Mouse (Mus musculus) kidney, embryonic 16.5 days (tissue): ENCODE measurements around the gene Osbp2. TPM values are rescaled to one million over a fixed set of nuclear protein-coding genes. Genes with fewer than 3 reads are reported as not detected.

Experiments
- ATAC-seq: fragments of 200-750 bp; cut with Nextera tagmentation; 2 replicates; pipeline ENCODE4 v1.8.0; 2017; ENCODE audit warnings: moderate TSS enrichment; ENCODE audit not compliant: low FRiP score, low TSS enrichment
- H3K27ac ChIP-seq: fragments of 300-500 bp; sonication (generic); 2 replicates; pipeline ENCODE4 v1.5.1; 2014; ENCODE audit warnings: low read length
- H3K27me3 ChIP-seq: fragments of 300-500 bp; sonication (generic); 2 replicates; pipeline ENCODE4 v1.6.1; 2014; ENCODE audit warnings: low read length, control low read depth, mixed read lengths; ENCODE audit not compliant: insufficient read depth
- H3K36me3 ChIP-seq: fragments of 300-500 bp; sonication (generic); 2 replicates; pipeline ENCODE4 v1.6.1; 2014; ENCODE audit warnings: low read length, control low read depth, mixed read lengths; ENCODE audit not compliant: insufficient read depth
- H3K4me1 ChIP-seq: fragments of 300-500 bp; sonication (generic); 2 replicates; pipeline ENCODE4 v1.6.1; 2014; ENCODE audit warnings: low read length, control low read depth, mixed read lengths; ENCODE audit not compliant: insufficient read depth
- H3K4me2 ChIP-seq: fragments of 300-500 bp; sonication (generic); replicated peaks from 2 replicates; pipeline ENCODE4 v1.6.1; 2014; ENCODE audit warnings: low read depth, low read length
- H3K4me3 ChIP-seq: fragments of 300-500 bp; sonication (generic); 2 replicates; pipeline ENCODE4 v1.5.1; 2014; ENCODE audit warnings: mild to moderate bottlenecking, low read length
- H3K9ac ChIP-seq: fragments of 300-500 bp; sonication (generic); replicated peaks from 2 replicates; pipeline ENCODE4 v1.6.1; 2014; ENCODE audit warnings: low read length
- H3K9me3 ChIP-seq: fragments of 300-500 bp; sonication (generic); 2 replicates; pipeline ENCODE4 v1.6.1; 2016; ENCODE audit warnings: low read length, control low read depth
- WGBS: fragments of 180-500 bp; shearing (Covaris S2); extraction: QIAGEN DNeasy Blood & Tissue Kit; methylation state at CpG from one replicate; pipeline ENCODE4 v1.1.7; 2014; 5-methylcytosine and 5-hydroxymethylcytosine counted together
- polyA plus RNA-seq: library from polyadenylated mRNA; unstranded; fragments of >200 nt; fragmentation: Nextera tagmentation; extraction: Ambion mirVana; gene quantifications from 2 replicates; pipeline ENCODE4 v1.2.1, GENCODE M21; 2015

Osbp2 gene
- polyA plus RNA-seq, 1 experiment from 2014 or later, result 1.1 TPM

GRCm38 (mm10) chr11:3771348-3771747 lies 92.4 kb downstream of the Osbp2 start:
- ATAC-seq, result no peak
- WGBS, result 54% methylated on average over 6 of the region's 6 CpGs
- peaks cover 3% of the 10 kb centered on the region for H3K4me1 ChIP-seq
- no peak overlapping the region for H3K9ac ChIP-seq
- 0 out of 2 replicates have a peak, but pooled peaks cover 4% of the 10 kb centered on the region for H3K9me3 ChIP-seq
- H3K4me3 ChIP-seq, result no peak overlapping the region
- peaks cover 37% of the 10 kb centered on the region for H3K27me3 ChIP-seq
- no peak overlapping the region for H3K27ac ChIP-seq
- H3K36me3 ChIP-seq, result no peaks in the 10 kb centered on the region
- H3K4me2 ChIP-seq, result no peak overlapping the region

DNA sequence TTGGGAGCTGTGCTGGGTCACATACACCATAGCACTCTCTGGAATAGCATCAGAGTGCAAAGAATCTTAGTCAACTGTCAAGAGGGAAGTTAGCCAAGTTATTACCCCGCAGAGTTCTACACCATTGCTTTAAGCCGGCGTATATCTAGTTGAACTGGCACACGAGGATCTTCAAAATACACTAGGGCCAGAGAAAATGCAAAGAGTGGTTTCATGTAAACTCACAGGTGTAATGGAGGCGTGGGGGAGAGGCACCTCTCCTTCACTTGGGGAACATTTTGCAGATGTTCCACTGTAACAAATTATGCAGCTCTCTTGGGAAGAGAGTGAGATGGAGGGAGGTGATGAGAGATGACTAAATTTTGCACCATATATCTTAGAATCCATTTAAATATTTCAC lies 95.9 kb downstream of the Osbp2 start:
- Histone ChIP-seq H3K27ac (no peak overlapping the region), H3K4me2 (no peak overlapping the region), H3K36me3 (no peaks in the 10 kb centered on the region), H3K27me3 (peaks cover 12% of the 10 kb centered on the region), H3K4me1 (no peaks in the 10 kb centered on the region), H3K9me3 (0 out of 2 replicates have a peak, but pooled peaks cover 4% of the 10 kb centered on the region), H3K4me3 (no peak overlapping the region), H3K9ac (no peak overlapping the region)
- ATAC-seq, result no peak
- 79% methylated on average over 5 of the region's 5 CpGs for WGBS

GRCm38 (mm10) chr11:3766964-3767363 lies 96.7 kb downstream of the Osbp2 start:
- 87% methylated on average over 8 of the region's 8 CpGs for WGBS

DNA sequence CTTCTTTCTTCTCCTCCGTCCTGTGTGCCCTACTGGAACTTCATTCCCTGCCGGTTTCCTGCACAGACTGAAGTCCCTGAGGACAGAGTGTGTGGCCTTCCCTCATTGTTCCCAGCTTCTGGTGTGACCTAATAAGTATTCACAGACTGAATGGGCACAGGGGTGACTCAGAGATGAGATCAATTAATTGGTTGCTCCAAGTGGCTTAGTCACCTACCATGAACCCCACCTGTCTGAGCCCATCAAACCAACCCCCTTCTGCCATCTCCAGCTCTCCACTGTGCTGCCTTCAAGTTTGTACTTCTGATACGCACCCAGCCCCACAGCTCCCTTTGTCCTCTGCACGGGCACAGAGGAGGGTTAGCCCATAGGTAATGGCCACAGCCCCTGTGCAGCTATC lies 99.4 kb downstream of the Osbp2 start:
- Histone ChIP-seq H3K4me3 (no peak overlapping the region), H3K4me2 (no peak overlapping the region), H3K9ac (no peak overlapping the region), H3K4me1 (peaks cover 12% of the 10 kb centered on the region), H3K9me3 (0 out of 2 replicates have a peak, but pooled peaks cover 4% of the 10 kb centered on the region), H3K27ac (no peak overlapping the region), H3K27me3 (peaks cover 33% of the 10 kb centered on the region), H3K36me3 (no peaks in the 10 kb centered on the region)
- ATAC-seq, result no peak
- 63% methylated on average over 4 of the region's 4 CpGs for WGBS

More at GRCm38 (mm10) chr11:3766964-3767363, 96.7 kb downstream of the Osbp2 start:
- Histone ChIP-seq H3K4me2 (no peak overlapping the region), H3K4me3 (no peak overlapping the region), H3K27ac (no peak overlapping the region), H3K9ac (no peak overlapping the region), H3K36me3 (no peaks in the 10 kb centered on the region), H3K9me3 (0 out of 2 replicates have a peak, but pooled peaks cover 4% of the 10 kb centered on the region), H3K27me3 (peaks cover 15% of the 10 kb centered on the region; the same call in 1 of the 2 replicates), H3K4me1 (peaks cover 6% of the 10 kb centered on the region)
- ATAC-seq, result no peak

DNA sequence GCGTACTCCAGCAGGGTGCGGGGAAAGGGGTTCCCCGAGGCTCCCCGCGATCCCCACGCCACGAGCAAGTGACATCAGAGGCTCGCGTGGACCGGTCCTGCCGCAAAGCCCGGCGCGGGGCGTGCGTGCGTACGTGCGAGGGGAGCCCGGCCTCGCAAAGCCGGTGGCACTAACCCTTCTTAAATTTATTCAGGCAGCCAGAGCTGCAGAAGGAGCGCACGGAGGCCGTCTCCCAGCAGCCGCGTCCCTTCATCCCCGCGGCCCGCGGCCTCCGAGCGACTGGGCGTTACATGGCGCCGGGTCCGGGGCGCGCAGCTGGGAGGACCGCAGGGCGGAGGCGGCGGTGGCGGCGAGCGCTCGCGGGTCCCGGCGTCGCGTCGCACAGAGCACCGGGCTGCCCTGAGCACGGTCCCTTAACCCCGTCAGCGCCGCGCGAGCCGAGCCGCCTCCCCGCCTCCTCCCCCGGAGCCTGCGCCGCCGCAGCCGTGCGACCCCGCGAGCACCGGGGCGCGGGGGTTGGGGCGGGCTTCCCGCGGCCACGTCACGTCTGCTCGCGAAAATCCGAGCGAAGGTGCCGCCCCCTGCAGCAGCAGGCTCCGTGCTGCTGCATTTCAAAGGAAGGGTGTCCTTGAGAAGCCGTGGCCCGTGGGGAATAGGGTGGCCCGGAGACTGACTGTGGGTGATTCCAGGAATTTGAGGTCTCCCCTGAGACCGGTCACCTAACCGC lies 101.8 kb downstream of the Osbp2 start:
- H3K27me3 ChIP-seq, result peaks cover 33% of the 10 kb centered on the region
- ATAC-seq, result peak; percentile 43
- peak overlapping the region; percentile 61 for H3K4me3 ChIP-seq
- peaks cover 12% of the 10 kb centered on the region for H3K4me1 ChIP-seq
- peak overlapping the region; percentile 62 for H3K9ac ChIP-seq
- H3K36me3 ChIP-seq, result no peaks in the 10 kb centered on the region
- WGBS, result under 1% methylated on average over 60 of the region's 90 CpGs
- peak overlapping the region; percentile 99 for H3K4me2 ChIP-seq
- H3K27ac ChIP-seq, result no peak overlapping the region
- no peaks in the 10 kb centered on the region for H3K9me3 ChIP-seq

DNA sequence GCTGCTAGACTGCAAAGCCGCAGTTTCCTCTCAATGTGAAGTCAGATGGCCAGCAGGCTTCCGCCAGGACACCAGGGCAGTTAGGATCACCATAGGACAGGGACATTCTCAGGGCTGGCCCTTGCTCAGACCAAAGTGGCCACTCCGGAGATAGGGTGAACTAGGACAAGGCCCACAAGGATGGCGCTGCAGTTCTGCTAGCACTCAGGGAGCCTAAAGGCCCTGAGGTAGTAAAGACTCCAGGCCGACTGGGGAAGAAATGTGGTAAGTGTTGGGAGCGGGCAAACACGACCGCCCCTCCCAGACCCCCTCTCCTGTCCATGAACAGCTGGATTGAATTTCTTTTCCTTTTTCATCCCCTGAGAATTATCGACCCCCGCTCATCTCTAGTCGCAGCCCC lies 102.4 kb downstream of the Osbp2 start:
- ATAC-seq, result no peak
- H3K27me3 ChIP-seq, result peaks cover 33% of the 10 kb centered on the region

DNA sequence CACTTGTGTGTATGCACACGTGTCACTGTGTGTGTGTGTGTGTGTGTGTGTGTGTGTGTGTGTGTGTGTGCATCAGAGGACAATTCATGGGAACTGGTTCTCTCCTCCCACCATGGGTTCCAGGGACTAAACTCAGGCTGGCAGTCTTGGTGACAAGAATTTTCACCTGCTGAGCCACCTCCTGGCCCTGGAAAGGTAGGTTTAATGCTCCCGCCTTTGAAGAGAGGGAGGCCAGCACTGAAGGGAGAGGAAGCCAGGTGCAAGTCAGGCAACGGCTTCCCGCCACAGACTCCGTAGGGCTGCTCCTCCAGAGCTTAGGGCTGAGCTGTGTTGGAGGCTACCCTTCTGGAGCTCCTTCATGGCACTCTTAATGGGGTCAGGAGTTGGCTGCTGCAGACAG lies 104.3 kb downstream of the Osbp2 start:
- Histone ChIP-seq H3K36me3 (no peaks in the 10 kb centered on the region), H3K9me3 (no peaks in the 10 kb centered on the region), H3K4me1 (peaks cover 12% of the 10 kb centered on the region), H3K27ac (no peak overlapping the region), H3K4me2 (no peak overlapping the region), H3K27me3 (peaks cover 33% of the 10 kb centered on the region), H3K9ac (no peak overlapping the region), H3K4me3 (no peak overlapping the region)
- WGBS, result 74% methylated on average over 5 of the region's 5 CpGs
- no peak for ATAC-seq

More for the DNA sequence above, 102.4 kb downstream of the Osbp2 start:
- no peak overlapping the region for H3K27ac ChIP-seq
- no peaks in the 10 kb centered on the region for H3K9me3 ChIP-seq
- H3K9ac ChIP-seq, result peak overlapping the region; percentile 62
- WGBS, result 11% methylated on average over 11 of the region's 11 CpGs
- peaks cover 12% of the 10 kb centered on the region for H3K4me1 ChIP-seq
- peak overlapping the region; percentile 61 for H3K4me3 ChIP-seq
- peak overlapping the region; percentile 99 for H3K4me2 ChIP-seq
- no peaks in the 10 kb centered on the region for H3K36me3 ChIP-seq

GRCm38 (mm10) chr11:3755341-3755740 lies 108.4 kb downstream of the Osbp2 start:
- 0 out of 2 replicates have a peak, but pooled peaks have one; percentile 6 for ATAC-seq
- no peak overlapping the region for H3K9ac ChIP-seq
- no peaks in the 10 kb centered on the region for H3K36me3 ChIP-seq
- no peak overlapping the region for H3K27ac ChIP-seq
- no peak overlapping the region for H3K4me2 ChIP-seq
- no peaks in the 10 kb centered on the region for H3K9me3 ChIP-seq
- peaks cover 3% of the 10 kb centered on the region; the same call in 1 of the 2 replicates for H3K27me3 ChIP-seq
- H3K4me1 ChIP-seq, result no peaks in the 10 kb centered on the region
- 38% methylated on average over 4 of the region's 4 CpGs for WGBS
- no peak overlapping the region for H3K4me3 ChIP-seq

GRCm38 (mm10) chr11:3754685-3755084 lies 109.0 kb downstream of the Osbp2 start:
- Histone ChIP-seq H3K4me1 (no peaks in the 10 kb centered on the region), H3K4me2 (no peak overlapping the region), H3K36me3 (no peaks in the 10 kb centered on the region), H3K27ac (no peak overlapping the region), H3K9me3 (no peaks in the 10 kb centered on the region), H3K4me3 (no peak overlapping the region), H3K27me3 (no peaks in the 10 kb centered on the region), H3K9ac (no peak overlapping the region)
- WGBS, result 51% methylated on average over 7 of the region's 7 CpGs
- no peak for ATAC-seq

GRCm38 (mm10) chr11:3753897-3754296 lies 109.8 kb downstream of the Osbp2 start:
- H3K4me2 ChIP-seq, result no peak overlapping the region
- no peak for ATAC-seq
- no peaks in the 10 kb centered on the region for H3K36me3 ChIP-seq
- no peaks in the 10 kb centered on the region for H3K9me3 ChIP-seq
- no peak overlapping the region for H3K27ac ChIP-seq
- no peak overlapping the region for H3K9ac ChIP-seq
- WGBS, result 33% methylated on average over 9 of the region's 9 CpGs
- no peak overlapping the region for H3K4me3 ChIP-seq
- no peaks in the 10 kb centered on the region for H3K4me1 ChIP-seq
- H3K27me3 ChIP-seq, result no peaks in the 10 kb centered on the region
